Mouse (Mus musculus): Measurements from ENCODE around the gene Ddhd1. TPM values are rescaled to one million over a fixed set of nuclear protein-coding genes. Genes with fewer than 3 reads are reported as not detected.

Ddhd1 gene
- 18.3 and 20.6 TPM in 2 replicates for polyA plus RNA-seq (2012; rRNA removed)

GRCm38 (mm10) chr14:45657641-45658611 is at the start of gene Ddhd1:
TSS of gene Ddhd1 (minus strand) at chr14:45658143.
- 1% methylated on average over 123 of the region's 123 CpGs for WGBS
- DNase-seq, result peak; percentile 82
- H3K4me1 ChIP-seq (ENCODE audit: control insufficient read depth, insufficient read depth, low read length), result peaks cover 8% of the 10 kb centered on the region; the same call in 1 of the 2 replicates
- TF ChIP-seq CTCF (IDR thresholded peaks at IDR 0.05; ENCODE audit: insufficient read depth, low read length), result no peak
- peak; percentile 79 for TF ChIP-seq POLR2A (IDR thresholded peaks at IDR 0.05; ENCODE audit: borderline replicate concordance, extremely low read depth, low read depth, low read length)
- H3K4me3 ChIP-seq (replicated peaks; ENCODE audit: extremely low read depth, low read depth, low read length), result peak within 1 kb of the TSS; percentile 86

GRCm38 (mm10) chr14:45707176-45707910 is 49.4 kb upstream of the Ddhd1 start:
- TF ChIP-seq POLR2A (IDR thresholded peaks at IDR 0.05; ENCODE audit: borderline replicate concordance, extremely low read depth, low read depth, low read length), result no peak
- TF ChIP-seq CTCF (IDR thresholded peaks at IDR 0.05; ENCODE audit: insufficient read depth, low read length), result no peak
- no peak for DNase-seq
- Histone ChIP-seq H3K4me1 (ENCODE audit: control insufficient read depth, insufficient read depth, low read length) (no peaks in the 10 kb centered on the region), H3K4me3 (replicated peaks; ENCODE audit: extremely low read depth, low read depth, low read length) (no peak overlapping the region)
- 80% methylated on average over 3 of the region's 3 CpGs for WGBS

GRCm38 (mm10) chr14:45700031-45700572 is 42.2 kb upstream of the Ddhd1 start:
- no peak for DNase-seq
- Histone ChIP-seq H3K4me1 (ENCODE audit: control insufficient read depth, insufficient read depth, low read length) (no peaks in the 10 kb centered on the region), H3K4me3 (replicated peaks; ENCODE audit: extremely low read depth, low read depth, low read length) (no peak overlapping the region)
- TF ChIP-seq POLR2A (IDR thresholded peaks at IDR 0.05; ENCODE audit: borderline replicate concordance, extremely low read depth, low read depth, low read length) (no peak), CTCF (IDR thresholded peaks at IDR 0.05; ENCODE audit: insufficient read depth, low read length) (no peak)
- WGBS, result 36% methylated on average over 6 of the region's 6 CpGs

- Histone ChIP-seq H3K4me3 (replicated peaks; ENCODE audit: extremely low read depth, low read depth, low read length) (no peak overlapping the region), H3K4me1 (ENCODE audit: control insufficient read depth, insufficient read depth, low read length) (no peaks in the 10 kb centered on the region)
- DNase-seq, result no peak
- 37% methylated on average over 3 of the region's 3 CpGs for WGBS
- TF ChIP-seq POLR2A (IDR thresholded peaks at IDR 0.05; ENCODE audit: borderline replicate concordance, extremely low read depth, low read depth, low read length), result no peak
- no peak for TF ChIP-seq CTCF (IDR thresholded peaks at IDR 0.05; ENCODE audit: insufficient read depth, low read length)
Observed at GRCm38 (mm10) chr14:45698867-45699266, 40.9 kb upstream of the Ddhd1 start.

- WGBS, result 64% methylated on average over 2 of the region's 2 CpGs
- no peak for TF ChIP-seq POLR2A (IDR thresholded peaks at IDR 0.05; ENCODE audit: borderline replicate concordance, extremely low read depth, low read depth, low read length)
- TF ChIP-seq CTCF (IDR thresholded peaks at IDR 0.05; ENCODE audit: insufficient read depth, low read length), result no peak
- no peak for DNase-seq
- no peak overlapping the region for H3K4me3 ChIP-seq (replicated peaks; ENCODE audit: extremely low read depth, low read depth, low read length)
- H3K4me1 ChIP-seq (ENCODE audit: control insufficient read depth, insufficient read depth, low read length), result no peaks in the 10 kb centered on the region
Observed at GRCm38 (mm10) chr14:45696098-45696497, 38.2 kb upstream of the Ddhd1 start.

GRCm38 (mm10) chr14:45693891-45694290 is 35.9 kb upstream of the Ddhd1 start:
- TF ChIP-seq CTCF (IDR thresholded peaks at IDR 0.05; ENCODE audit: insufficient read depth, low read length) (no peak), POLR2A (IDR thresholded peaks at IDR 0.05; ENCODE audit: borderline replicate concordance, extremely low read depth, low read depth, low read length) (no peak)
- no peaks in the 10 kb centered on the region for H3K4me1 ChIP-seq (ENCODE audit: control insufficient read depth, insufficient read depth, low read length)

GRCm38 (mm10) chr14:45690520-45691246 is 32.7 kb upstream of the Ddhd1 start:
- H3K4me3 ChIP-seq (replicated peaks; ENCODE audit: extremely low read depth, low read depth, low read length), result peak overlapping the region; percentile 63
- DNase-seq, result peak; percentile 67
- 2% methylated on average over 16 of the region's 16 CpGs for WGBS
- TF ChIP-seq CTCF (IDR thresholded peaks at IDR 0.05; ENCODE audit: insufficient read depth, low read length), result peak; percentile 43; the same call in 1 of the 2 replicates
- no peak for TF ChIP-seq POLR2A (IDR thresholded peaks at IDR 0.05; ENCODE audit: borderline replicate concordance, extremely low read depth, low read depth, low read length)
- no peaks in the 10 kb centered on the region for H3K4me1 ChIP-seq (ENCODE audit: control insufficient read depth, insufficient read depth, low read length)

More at GRCm38 (mm10) chr14:45693891-45694290, 35.9 kb upstream of the Ddhd1 start:
- WGBS, result 86% methylated on average over 2 of the region's 2 CpGs
- DNase-seq, result no peak
- H3K4me3 ChIP-seq (replicated peaks; ENCODE audit: extremely low read depth, low read depth, low read length), result no peak overlapping the region

- H3K4me3 ChIP-seq (replicated peaks; ENCODE audit: extremely low read depth, low read depth, low read length), result no peak overlapping the region
- TF ChIP-seq CTCF (IDR thresholded peaks at IDR 0.05; ENCODE audit: insufficient read depth, low read length) (no peak), POLR2A (IDR thresholded peaks at IDR 0.05; ENCODE audit: borderline replicate concordance, extremely low read depth, low read depth, low read length) (no peak)
- H3K4me1 ChIP-seq (ENCODE audit: control insufficient read depth, insufficient read depth, low read length), result no peaks in the 10 kb centered on the region
- 72% methylated on average over 2 of the region's 2 CpGs for WGBS
- no peak for DNase-seq
Observed at GRCm38 (mm10) chr14:45685313-45685712, 27.4 kb upstream of the Ddhd1 start.
